Mouse (Mus musculus): ENCODE results near the gene Dapp1. TPM values are rescaled to one million over a fixed set of nuclear protein-coding genes. Genes with fewer than 3 reads are reported as not detected.
"Not testable (repeated sequence)": the region's sequence is repeated elsewhere in the genome, so short reads cannot be mapped to it uniquely, and the experiment has no call there.

Dapp1 gene
- total RNA-seq, 2 experiments from 2014 or later: 2.9 to 3.0 TPM

DNA sequence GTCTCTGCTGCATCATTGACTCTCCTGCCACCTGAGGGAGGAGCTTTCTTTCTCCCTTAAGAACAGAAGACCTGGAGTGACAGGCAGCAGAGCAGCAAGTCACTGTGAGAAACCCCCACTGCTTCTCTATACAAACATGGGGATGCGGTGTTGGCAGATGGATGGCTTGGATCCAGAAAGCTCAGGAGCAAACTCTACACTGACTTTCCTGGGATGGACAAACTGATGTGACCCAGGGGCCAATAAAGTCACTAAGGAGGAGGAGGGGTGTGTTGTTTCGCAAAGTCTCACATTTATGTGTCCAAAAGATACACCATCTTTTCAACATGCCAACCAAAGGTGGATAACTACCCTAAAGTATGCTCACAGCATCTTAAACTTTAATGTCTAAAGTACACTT, 12.9 kb upstream of the Dapp1 start:
- no peak for DNase-seq (ENCODE audit: low spot score in 2 of 2)

DNA sequence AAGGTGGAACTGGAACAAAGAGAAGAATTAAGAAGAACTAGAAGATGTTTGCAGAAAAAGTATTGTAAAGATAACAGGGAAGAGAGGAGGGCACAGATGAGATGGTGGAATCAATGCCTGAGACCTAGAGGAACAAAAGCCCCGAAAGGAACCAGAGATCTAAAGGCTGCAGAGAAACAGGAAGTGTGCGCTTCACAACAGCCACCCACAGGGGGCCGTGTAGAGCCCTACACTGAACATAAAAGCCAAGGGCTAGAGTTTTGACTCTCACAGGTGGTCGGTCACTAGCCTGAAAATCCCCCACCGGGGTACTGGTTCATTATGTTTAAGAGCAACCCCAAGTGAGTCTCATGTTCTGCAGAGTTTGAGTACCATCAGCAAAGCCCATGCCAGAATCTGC, 11.0 kb upstream of the Dapp1 start:
- intact Hi-C loops (cut with DNase I): no loop called here

More for the DNA sequence above, 12.9 kb upstream of the Dapp1 start:
- intact Hi-C loops (cut with DNase I): no loop called here

DNA sequence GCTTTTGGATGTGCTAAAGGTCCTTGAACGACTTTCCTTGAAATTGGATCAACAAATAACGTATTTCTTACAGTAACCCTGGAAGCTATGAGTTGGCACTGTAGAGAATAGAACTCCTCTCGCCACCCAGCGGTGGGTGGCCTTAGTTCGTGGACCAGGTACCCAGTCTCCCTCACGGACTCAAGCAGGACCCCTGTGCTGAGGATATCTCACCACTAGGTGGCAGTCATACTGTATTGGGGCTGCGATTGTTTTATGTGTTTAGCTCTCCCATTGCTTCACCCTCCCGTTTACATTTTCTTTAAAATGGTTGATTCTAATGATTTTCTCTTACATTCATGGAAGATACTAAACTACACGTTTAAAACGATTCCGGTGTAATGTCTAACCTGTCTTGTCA, 9.8 kb upstream of the Dapp1 start:
- peak; percentile 51 to 77 for DNase-seq (ENCODE audit: low spot score in 2 of 2)
- intact Hi-C loops (cut with DNase I): loop anchor here (2.0 kb wide), 1 partner anchor 152 kb away; the partner anchor contains the start of gene Trmt10a

More for the DNA sequence above, 11.0 kb upstream of the Dapp1 start:
- no peak for DNase-seq (ENCODE audit: low spot score in 2 of 2)

DNA sequence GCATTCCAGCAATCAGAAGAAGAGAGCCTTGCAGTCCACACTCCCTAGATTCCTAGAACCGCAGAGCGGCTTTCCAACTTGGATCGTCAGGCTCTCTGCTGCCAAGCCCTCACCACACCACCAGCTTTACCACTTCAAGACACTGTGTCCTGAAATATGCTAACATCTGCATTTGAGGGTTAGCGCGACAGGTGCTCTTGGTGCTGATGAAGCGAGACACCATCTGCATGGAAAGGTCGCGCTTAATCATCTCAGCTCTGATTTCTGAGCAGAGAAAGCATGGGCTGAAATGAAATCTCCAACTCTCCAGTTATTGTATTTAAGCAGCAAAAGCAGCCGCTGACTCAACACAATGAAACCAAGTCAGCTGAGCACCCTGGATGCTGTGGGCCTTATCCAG, 8.1 kb upstream of the Dapp1 start:
- DNase-seq (ENCODE audit: low spot score in 2 of 2): no peak
- intact Hi-C loops (cut with DNase I): no loop called here

DNA sequence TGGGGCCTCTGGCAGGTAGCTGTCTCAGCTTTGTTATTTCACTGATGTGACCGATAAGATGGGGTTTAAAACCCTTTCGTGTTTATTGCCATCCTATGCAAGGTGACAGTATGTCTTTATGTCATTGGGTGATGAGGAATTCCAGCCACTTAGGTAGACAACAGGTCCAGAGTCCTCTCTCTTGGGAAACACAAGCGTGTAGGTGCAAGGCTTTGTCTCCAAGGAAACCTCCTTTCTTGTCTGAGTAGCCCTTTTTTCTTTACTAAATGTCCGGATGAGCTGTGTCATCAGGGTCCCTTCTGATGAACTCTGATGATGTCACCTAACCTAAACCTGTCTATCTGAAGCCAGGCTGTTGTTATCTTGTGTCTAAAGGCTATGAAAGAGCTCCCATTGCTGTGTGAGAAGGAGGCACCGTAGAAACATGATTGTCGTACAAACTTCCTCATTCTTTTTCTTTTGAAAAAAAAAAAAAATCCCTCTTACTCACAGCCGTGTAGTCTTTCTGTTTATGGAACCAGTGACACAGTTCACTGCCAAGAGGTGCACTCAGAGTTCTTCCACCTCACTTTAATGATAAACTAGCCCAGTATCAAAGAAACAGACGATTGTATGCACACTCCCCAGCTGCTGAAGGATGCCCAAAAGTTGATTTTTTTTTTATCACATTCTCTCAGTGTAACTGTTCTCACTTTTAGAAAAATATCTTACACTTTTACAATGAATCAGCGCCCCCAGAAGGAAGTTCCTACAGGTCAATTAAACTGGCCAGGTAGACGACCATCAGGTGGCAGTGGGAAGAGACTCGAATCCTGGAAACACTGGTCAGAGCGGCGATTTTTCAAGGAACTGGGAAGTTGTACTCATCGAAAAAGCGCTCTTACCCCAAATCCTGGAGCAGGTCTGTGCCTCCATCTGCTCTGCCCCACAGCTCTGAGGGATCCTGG, 637 bp downstream of the Dapp1 start:
- no peak for DNase-seq (ENCODE audit: low spot score in 2 of 2)
- intact Hi-C loops (cut with DNase I): no loop called here

DNA sequence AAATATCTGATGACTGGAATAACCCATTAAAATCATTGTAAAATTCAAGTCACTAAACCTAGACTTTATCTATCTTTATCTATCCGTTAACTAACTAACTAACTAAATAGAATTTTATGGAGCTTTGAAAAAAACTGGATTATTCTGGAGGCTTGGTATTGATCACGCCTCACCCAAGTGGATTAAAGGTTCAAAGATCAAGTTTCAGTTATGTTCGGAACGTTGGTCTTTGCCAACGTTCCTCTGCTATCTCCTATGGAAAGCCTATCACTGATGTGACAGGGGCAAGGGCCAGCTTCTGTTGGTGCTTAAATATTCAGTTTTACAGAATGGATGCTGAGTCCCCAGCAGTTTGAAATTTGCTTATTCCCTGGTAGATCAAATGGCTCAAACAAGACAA, 3.1 kb downstream of the Dapp1 start:
- no peak for DNase-seq (ENCODE audit: low spot score in 2 of 2)
- intact Hi-C loops (cut with DNase I): no loop called here

DNA sequence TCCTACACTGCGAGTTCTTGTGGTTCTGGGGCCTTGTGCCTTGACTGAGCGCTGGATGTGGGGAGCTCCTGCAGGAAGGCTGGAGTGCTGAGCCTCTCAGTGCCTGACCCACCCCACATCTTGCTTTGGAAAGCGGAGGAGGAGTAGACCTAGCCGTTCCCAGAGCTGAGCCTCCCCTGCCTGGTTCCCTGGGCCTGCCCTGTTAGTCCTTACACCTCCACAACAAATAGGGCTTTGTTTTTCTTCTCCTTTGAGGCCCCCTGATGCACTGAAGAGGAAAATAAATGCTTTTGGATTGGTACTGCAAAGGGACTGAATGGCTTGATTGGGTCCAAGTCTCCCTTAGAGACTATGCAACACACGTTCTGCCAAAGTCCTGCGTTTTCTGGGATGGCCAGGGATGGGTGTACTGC, 3.7 kb downstream of the Dapp1 start:
- no peak for DNase-seq (ENCODE audit: low spot score in 2 of 2)
- intact Hi-C loops (cut with DNase I): no loop called here

DNA sequence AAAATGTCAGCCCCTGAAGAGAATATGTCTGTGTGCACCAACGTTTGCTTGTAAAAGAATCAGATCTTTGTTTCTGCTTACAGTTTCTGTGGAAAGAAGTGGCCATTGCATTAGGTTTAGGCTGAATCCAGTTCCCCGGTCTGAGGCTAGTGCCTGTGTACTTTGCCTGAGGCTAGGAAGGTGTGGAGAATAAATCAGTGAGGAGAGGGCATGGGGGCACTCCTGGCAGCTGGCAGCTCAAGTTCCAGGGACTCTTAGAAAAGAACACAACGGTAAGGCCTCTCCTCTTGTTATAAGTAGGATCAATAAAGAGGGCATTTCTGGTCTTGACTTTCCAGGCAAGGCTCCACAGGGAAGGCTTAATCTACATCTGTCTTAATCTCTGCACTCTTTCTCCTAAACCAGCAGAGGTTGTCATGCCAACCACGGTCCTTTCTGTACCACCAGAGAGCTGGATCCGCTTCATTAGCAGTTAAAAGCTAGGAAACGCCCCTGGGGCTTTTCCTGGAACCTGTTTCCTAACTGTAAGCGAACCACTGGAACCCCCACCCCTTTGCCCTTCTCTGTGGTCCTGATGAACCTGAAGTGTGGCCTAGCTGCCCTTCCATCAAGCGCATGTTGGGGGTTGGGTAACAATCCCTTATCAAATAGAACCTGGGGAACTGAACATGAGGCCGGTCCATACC, 4.3 kb downstream of the Dapp1 start:
- no peak for DNase-seq (ENCODE audit: low spot score in 2 of 2)

DNA sequence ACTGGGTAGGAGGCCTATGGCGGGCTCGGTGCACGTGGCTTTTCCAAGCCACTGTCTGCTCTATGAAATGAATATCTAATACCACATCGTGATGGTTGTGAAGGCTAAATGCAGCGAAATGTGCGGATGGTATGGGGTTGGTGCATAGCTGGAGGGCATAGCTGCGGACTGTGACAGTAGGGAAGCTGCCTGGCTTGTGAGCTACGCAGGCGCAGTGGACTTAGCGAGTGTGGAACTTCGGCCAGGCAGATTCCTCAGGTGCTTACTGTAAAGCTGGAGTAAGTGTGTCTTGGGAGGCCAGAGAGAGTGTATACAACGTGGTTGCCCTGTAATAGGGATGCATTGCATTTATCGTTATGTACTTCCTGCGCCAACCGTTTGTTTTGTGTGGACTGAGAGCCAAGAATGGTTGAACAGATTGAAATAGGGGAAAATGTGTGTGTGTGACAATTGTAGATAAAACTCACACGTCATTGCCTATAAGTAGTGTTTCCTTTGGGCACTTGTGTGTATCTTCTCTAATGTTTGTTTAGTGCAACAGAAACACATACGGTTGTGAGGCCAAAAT, 5.4 kb downstream of the Dapp1 start:
- intact Hi-C loops (cut with DNase I): no loop called here
- DNase-seq (ENCODE audit: low spot score in 2 of 2): no peak

More for the DNA sequence above, 4.3 kb downstream of the Dapp1 start:
- intact Hi-C loops (cut with DNase I): no loop called here

DNA sequence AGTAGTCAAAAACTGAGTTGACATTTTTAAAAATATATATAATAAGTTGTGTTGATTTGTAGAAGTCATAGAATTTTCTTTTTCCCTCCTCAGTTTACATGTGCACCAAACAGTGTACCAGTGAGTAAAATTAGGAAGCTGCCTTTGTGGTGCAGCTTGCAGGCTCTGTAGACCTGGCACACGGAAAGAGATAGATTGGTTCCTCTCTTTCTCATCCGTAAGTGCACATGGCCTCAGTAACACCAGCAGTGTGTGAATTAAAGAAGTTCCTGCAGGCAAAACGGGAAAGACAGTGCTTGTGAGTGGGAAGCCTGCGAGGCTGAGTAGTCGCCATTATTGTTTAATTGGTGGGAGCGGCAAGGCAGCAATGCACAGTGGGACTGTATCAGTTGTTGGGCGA, 5.9 kb downstream of the Dapp1 start:
- intact Hi-C loops (cut with DNase I): no loop called here

DNA sequence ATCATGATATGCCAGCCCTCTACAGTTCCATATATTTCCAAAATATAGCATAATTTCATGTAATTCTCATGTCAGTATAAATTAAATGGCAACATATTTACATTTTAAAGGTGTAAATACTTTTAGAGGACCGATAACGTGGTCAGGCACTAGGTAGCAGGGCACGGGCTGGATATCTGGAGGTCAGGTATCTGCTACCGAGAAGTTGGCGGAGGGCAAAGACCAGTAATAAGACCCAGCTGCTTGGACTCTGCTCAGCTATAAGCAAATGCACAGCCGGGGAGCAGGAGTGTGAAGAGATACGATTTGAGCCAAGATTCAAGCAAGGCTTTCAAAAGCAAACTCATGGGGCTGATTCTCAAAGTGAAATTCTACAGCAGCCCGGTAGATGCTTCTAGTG, 7.0 kb downstream of the Dapp1 start:
- DNase-seq (ENCODE audit: low spot score in 2 of 2): no peak
- intact Hi-C loops (cut with DNase I): no loop called here

More for the DNA sequence above, 5.9 kb downstream of the Dapp1 start:
- no peak for DNase-seq (ENCODE audit: low spot score in 2 of 2)

DNA sequence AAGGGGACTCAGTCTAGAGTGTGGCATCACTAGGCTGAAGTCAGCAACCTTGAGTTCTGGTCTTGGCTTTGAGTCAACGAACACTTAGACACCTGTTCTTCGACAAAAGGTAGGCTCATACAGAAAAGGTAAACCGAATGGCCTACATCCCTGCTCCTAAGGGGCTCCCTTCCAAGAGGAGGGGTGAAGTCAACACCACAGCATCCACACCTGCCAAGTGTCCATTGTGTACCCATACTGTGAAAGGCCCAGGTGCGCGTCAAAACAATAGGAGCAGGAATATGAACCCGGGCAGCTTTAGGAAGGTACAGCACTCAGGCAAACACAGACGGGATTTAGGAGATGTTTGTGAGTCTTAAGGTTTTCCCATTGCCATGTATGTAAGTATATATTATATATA, 8.4 kb downstream of the Dapp1 start:
- intact Hi-C loops (cut with DNase I): no loop called here

DNA sequence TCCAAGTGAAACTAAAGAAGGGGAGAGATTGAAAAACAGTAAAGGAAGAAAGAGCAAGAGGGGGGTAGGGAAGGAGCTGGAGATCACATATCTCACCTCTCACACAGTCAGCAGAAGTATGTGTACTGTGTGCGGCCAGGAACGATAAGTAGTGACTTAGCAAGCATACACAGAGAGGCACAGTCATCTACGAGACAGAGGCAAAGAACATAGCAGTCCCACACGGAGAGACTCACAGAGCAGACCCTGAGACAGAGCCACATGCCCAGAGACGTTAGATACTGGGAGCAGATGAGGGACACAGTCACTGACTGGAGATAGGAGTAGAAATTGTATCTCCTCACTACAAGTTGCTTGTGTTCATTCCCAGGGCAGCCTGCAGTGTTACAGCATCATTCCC, 9.1 kb downstream of the Dapp1 start:
- intact Hi-C loops (cut with DNase I): no loop called here
- no peak for DNase-seq (ENCODE audit: low spot score in 2 of 2)

More for the DNA sequence above, 8.4 kb downstream of the Dapp1 start:
- DNase-seq (ENCODE audit: low spot score in 2 of 2): no peak

DNA sequence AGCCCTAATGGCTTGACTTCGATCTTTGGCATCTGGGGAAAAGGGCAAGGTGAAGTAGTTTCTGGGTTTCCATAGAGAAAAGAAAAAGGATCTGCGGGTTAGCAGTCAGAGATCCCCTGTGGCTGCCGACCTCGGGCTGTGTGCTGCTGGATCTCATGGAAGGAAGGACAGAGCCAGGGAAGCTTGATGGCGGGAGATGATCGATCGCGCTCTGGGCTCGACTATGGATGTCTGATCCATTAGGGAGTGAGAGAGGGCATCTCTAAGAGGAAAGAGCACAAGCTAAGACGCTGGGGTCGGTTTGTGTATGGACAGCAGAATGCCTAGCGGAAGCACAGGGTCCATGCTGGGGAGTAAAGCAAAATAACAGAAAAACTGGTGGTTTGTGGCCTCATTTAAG, 11.4 kb downstream of the Dapp1 start:
- DNase-seq (ENCODE audit: low spot score in 2 of 2): no peak
- intact Hi-C loops (cut with DNase I): no loop called here

DNA sequence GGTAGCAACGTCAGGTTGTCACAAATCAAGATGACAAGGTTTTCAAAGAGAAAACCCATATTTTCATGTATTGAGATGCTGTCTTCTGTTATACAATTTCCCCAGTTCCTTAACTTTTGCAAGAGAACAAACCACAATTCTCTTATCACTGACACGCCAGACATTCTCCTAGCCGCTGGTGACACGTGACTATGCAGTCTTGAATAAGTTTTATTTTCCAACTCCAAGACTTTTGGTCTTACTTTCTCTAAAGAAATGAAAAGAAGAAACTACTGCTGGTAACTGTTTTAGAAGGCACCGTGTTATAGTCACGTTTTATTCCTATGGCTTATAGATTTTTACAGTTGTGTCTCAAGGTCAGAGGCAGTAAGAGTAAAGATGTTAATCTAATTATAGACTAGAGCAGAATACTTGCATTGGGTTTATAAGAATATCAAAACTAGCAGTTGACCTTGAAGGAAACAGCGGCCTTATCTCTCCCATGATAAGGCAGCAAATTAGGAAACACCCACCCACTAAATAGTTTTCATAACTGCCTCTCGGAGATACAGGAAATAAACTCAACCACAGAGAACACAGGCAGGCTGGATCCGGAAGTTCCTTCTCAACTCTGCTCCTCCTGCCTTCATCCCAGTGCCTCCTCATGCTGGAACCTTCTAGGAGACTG, 12.4 kb downstream of the Dapp1 start:
- intact Hi-C loops (cut with DNase I): no loop called here
- no peak for DNase-seq (ENCODE audit: low spot score in 2 of 2)

DNA sequence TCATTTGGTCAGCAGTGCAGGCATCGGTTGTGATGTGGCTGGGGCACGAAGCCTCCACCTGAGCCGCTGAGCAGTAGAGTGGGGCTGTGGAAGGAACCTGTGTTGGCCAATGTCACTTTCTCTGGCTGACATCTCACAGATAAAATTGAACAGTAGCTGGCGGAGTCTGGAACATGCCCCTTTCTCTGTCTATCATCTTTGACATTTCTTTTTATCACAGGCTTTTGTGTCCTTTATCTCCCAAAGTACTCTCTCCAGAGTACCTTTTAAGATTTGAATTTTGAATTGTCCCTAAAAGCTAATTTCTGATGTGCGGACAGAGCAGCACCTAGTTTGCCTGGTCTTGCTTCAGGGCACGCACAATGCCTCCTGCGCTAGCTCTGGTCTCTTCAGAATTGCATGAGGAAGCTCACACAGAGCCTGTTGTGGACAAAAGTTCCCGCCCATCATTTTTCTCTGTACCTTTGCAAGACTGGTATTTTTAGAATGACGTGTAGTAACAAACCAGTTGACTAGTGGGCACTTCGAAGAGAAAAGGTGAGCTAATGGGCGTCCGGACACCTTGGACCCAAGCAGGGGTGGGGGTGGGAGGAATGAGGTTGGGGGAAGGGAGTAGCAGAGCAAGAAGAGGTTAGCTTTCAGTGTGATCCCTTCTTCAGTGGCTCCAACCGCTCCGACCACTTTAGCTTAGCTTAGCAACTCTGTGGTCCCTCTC, 13.1 kb downstream of the Dapp1 start:
- DNase-seq (ENCODE audit: low spot score in 2 of 2): no peak
- intact Hi-C loops (cut with DNase I): no loop called here

DNA sequence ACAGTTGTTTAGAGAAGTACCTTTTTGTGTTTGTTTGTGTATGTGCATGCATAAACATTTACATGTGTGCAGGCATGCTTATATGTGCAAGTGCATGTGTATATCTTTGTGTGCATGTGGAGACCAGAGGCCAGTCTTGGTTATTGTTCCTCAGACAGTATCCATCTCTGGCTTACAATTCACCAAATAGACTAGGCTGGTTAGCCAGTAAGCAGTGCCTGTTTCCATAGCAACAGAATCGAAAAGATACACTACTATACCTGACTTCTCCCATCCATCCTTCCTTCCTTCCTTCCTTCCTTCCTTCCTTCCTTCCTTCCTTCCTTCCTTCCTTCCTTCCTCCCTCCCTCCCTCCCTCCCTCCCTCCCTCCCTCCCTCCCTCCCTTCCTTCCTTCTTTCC, 17.3 kb downstream of the Dapp1 start:
- DNase-seq (ENCODE audit: low spot score in 2 of 2); intact Hi-C loops (cut with DNase I): not testable (repeated sequence)

DNA sequence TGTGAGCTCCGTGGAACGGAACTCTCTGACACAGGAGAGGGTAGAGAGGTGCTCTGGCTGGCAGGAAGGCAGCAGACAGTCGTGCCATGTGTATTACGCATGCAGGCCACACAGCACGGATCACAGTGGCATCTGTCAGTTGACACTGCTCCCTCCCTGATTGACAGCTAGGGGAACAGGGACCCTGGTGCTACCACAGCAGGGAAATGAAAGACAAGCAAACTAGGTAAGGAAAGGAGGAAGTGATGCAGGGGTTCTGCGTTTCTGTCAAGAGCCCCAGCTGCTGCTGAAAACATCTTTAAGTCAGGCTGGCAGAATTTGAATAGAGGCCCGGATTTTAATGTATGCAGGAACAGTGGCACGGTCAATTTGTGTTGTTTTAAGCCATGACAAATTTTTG, 17.8 kb downstream of the Dapp1 start:
- intact Hi-C loops (cut with DNase I): no loop called here
- DNase-seq (ENCODE audit: low spot score in 2 of 2): no peak

DNA sequence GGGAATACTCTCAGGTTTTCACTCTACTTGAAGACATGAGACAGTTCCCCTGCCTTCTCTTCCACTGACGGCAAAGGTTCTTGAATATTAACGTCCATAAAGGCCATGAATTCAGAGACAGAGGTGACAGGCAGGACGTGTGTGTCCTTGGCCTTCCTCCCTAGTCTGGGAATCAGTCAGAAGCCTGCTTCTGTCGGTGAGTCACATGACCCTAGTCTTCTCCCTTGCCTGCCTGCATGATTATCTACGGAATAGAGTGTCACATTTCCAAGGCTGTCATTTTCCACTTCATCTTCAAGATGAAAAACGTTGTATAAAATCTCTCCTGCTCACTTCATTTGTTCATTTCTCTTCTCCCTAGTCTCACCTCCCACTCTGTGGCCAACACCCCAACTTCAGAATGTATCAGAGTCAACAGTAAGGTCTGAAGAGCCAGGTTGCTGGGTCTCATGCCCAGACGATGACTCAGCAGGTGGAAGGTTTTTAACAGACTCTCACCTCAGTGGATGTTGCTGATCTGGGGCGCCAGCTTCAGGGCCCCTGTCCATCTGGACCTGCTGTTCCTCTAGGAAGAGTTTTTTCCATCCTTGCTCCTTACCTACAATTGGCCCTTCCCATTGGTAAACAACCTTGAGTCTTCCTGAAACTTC, 19.5 kb downstream of the Dapp1 start:
- DNase-seq (ENCODE audit: low spot score in 2 of 2): no peak
- intact Hi-C loops (cut with DNase I): no loop called here

Measured in left cerebral cortex, postnatal 14 days (tissue).